In the genomic region with DNA sequence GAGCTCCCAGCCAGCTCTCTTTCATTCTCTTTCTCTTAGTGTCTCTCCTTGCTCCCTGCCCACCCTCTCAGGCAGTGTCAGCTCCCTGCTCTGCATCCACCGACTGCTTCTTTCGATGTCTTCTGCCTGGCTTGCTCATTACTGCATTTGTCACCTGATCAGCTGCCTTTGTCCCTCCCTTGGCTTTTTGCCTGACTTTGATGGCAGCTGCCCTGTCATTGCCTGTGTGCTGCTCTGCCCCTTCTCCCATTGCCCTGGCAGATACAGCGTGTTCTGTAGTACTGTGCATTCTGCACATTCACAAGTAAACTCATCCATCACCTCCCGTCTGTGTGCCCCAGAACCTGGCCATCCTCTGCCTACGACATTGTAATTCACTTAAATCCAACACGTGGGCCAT, we compare ENCODE assay signal across 8 mouse cellular contexts. TPM values are rescaled to one million over a fixed set of nuclear protein-coding genes. Genes with fewer than 3 reads are reported as not detected.
DNase-seq lines count a peak whose midpoint lies in the region; ATAC-seq lines count a peak whose summit lies in the region.

No protein-coding gene starts in this region.

- H3K4me1 ChIP-seq in midbrain, embryonic 15.5 days: peaks cover 13% of the 10 kb centered on the region; the same call in 1 of the 2 replicates

- H3K4me2 ChIP-seq in midbrain, embryonic 15.5 days: no peak overlapping the region

- H3K4me3 ChIP-seq in midbrain, embryonic 15.5 days: no peak overlapping the region

- H3K9me3 ChIP-seq in midbrain, embryonic 15.5 days: no peaks in the 10 kb centered on the region

- ATAC-seq in midbrain, embryonic 15.5 days (replicated peaks): peak; percentile 72

- H3K36me3 ChIP-seq in midbrain, embryonic 15.5 days (replicated peaks): no peaks in the 10 kb centered on the region

- H3K27me3 ChIP-seq in midbrain, embryonic 15.5 days (replicated peaks): no peaks in the 10 kb centered on the region

- peak overlapping the region; percentile 51 for H3K27ac ChIP-seq in midbrain, embryonic 15.5 days

- H3K9ac ChIP-seq in midbrain, embryonic 15.5 days: no peak overlapping the region

- 34% methylated on average over 6 of the region's 6 CpGs for WGBS in midbrain, embryonic 15.5 days

- peak; percentile 75 for DNase-seq in layer of hippocampus, adult 11-12 months (ENCODE audit: low spot score)
- no peak for DNase-seq in layer of hippocampus, postnatal 25 days (ENCODE audit: extremely low spot score in 1 of 2, low spot score in 1 of 2)
- peak; percentile 77 for DNase-seq in cerebellum, adult 9-10 months
- peak; percentile 48 for DNase-seq in gastrocnemius, postnatal 25 days
- peak; percentile 55 to 64 for DNase-seq in layer of hippocampus, adult 8-10 months (ENCODE audit: low spot score in 2 of 2)
- DNase-seq in testis, postnatal 10 days (ENCODE audit: low spot score): no peak
- no peak for DNase-seq in spleen, adult 12 weeks (ENCODE audit: low spot score)

RNA-seq across cellular contexts. Expression of a gene that starts 46.0 kb away (rescaled TPM):
- 100 to 1,000 TPM; 322 to 337 TPM for total RNA-seq in layer of hippocampus, postnatal 25 days (2021)
- 10 to 100 TPM; 17.3 to 21.4 TPM for total RNA-seq in gastrocnemius, postnatal 25 days (2021)
- total RNA-seq in layer of hippocampus, adult 8-10 months (2022): 100 to 1,000 TPM; 306 to 318 (median 311) TPM
- polyA plus RNA-seq in midbrain, embryonic 15.5 days (2015; fragmentation: Nextera tagmentation; extraction: Ambion mirVana): 136 and 142 TPM in 2 replicates

Comparison
In these comparisons a context has a peak if more than half of its experiments do, and no peak if none do; other contexts are left out.
1. DNase-seq: peak in layer of hippocampus, adult 11-12 months (single experiment), cerebellum, adult 9-10 months (single experiment), gastrocnemius, postnatal 25 days (single experiment) and layer of hippocampus, adult 8-10 months (2 of 2); none in layer of hippocampus, postnatal 25 days (0 of 2), testis, postnatal 10 days (single experiment) and spleen, adult 12 weeks (single experiment).
2. RNA of a gene that starts 46.0 kb away (total RNA-seq): 322 to 337 TPM in layer of hippocampus, postnatal 25 days and 306 to 318 TPM in layer of hippocampus, adult 8-10 months; 17.3 to 21.4 TPM in gastrocnemius, postnatal 25 days; every median in the first group is over 10 times any median in the second.